In the genomic region with DNA sequence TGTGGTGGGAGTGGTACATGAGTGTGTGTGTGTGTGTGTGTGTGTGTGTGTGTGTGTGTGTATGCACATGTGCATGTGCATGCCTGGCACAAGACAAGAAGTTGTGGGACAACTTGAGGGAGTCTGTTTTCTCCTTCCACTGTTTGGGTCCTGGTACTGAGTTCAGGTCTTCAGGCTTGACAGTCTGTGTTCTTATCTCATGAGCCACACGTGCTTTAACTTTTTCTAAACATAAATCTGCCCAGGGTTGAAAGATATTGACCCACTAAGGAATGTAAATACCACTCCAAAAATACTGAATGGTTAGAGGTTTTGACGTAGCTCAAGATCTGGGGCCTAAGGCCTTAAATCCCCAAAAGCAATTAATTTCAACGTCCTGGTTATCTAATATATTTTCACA, we compare ENCODE assay signal across 16 mouse cellular contexts.
"Had no signal": no experiment of that assay in that cellular context is flagged by ENCODE, and none has a peak within 500 bp of the region (broad histone marks: within the 10 kb centered on the region; RNA-seq: fewer than 3 reads in every experiment).

No protein-coding gene starts in this region.

- H3K9ac ChIP-seq: lung, embryonic 15.5 days; midbrain, embryonic 13.5 days; midbrain, embryonic 15.5 days; neural tube, embryonic 12.5 days; stomach, embryonic 15.5 days had no signal

- ATAC-seq: lung, postnatal 0 days; midbrain, embryonic 13.5 days; midbrain, embryonic 15.5 days had no signal

- H3K9me3 ChIP-seq: lung, embryonic 15.5 days; midbrain, embryonic 13.5 days; midbrain, embryonic 15.5 days; neural tube, embryonic 12.5 days; stomach, embryonic 15.5 days had no signal

- H3K4me3 ChIP-seq: lung, embryonic 15.5 days; megakaryocyte, embryonic 14.5 days; midbrain, embryonic 13.5 days; midbrain, embryonic 15.5 days; neural tube, embryonic 12.5 days; stomach, embryonic 15.5 days had no signal

- H3K27ac ChIP-seq: lung, embryonic 15.5 days; macrophage; midbrain, embryonic 13.5 days; midbrain, embryonic 15.5 days; neural tube, embryonic 12.5 days; stomach, embryonic 15.5 days; stomach, postnatal 0 days had no signal

- DNase-seq: lung, adult 2 months; lung, postnatal 14 days; lung, postnatal 36 days; right cerebral cortex, postnatal 14 days; thymus, adult 2 months; thymus, postnatal 25 days; thymus, postnatal 4 days had no signal

- H3K27me3 ChIP-seq: lung, embryonic 15.5 days; megakaryocyte, embryonic 14.5 days; midbrain, embryonic 13.5 days; midbrain, embryonic 15.5 days; neural tube, embryonic 12.5 days; stomach, embryonic 15.5 days had no signal

- H3K36me3 ChIP-seq: lung, embryonic 15.5 days; midbrain, embryonic 13.5 days; midbrain, embryonic 15.5 days; neural tube, embryonic 12.5 days; stomach, embryonic 15.5 days had no signal

- H3K4me2 ChIP-seq: lung, embryonic 15.5 days; midbrain, embryonic 13.5 days; midbrain, embryonic 15.5 days; neural tube, embryonic 12.5 days; stomach, embryonic 15.5 days had no signal

- H3K4me1 ChIP-seq: lung, embryonic 15.5 days; midbrain, embryonic 13.5 days; midbrain, embryonic 15.5 days; neural tube, embryonic 12.5 days; stomach, embryonic 15.5 days had no signal
